Mouse (Mus musculus) right cerebral cortex, adult 18-20 months (tissue): ENCODE measurements around the gene Zfp541.

ENCODE experiments used
- DNase-seq: peaks from one replicate; pipeline ENCODE4 v3.0.0; 2022; ENCODE audit warnings: mixed read lengths

The Zfp541 gene

DNA sequence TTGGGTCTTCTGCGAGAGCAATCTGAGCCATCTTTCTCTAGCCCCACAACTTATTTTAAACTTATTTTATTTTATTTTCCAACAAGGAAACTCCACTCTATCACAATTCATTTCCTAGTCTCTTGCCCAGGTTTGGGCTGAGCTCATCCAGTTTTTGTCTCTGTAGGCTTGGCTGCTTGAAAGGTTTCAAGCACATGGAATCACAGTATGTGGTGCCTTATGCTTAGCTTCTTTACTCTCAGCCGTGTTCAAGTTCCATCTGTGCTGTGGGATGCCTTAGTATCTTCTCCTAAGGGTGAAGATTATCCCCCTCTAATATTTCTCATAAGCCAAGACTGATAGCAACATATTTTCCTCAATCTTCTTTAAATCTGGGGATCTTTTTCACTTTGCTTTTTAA, 26.0 kb downstream of the Zfp541 start:
- DNase-seq: no peak

DNA sequence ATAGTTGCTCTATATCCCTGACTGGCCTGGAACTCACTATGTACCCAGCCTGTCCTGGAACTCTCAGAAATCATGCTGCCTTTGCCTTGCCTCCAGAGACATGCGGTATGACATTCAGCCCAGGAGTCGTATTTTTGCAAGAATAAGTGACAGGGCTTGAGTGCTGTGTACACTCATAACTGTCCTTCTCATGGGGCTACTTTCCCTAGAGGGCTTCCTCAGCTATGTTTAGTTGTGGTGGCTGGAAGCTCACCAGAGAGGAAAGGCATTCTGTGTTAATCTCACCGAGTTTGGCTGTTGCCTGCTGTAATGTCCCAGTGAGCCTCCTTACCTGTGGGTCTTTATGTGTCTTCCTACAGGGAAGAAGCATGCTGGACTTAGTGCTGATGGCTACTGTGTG, 33.0 kb downstream of the Zfp541 start:
- DNase-seq: no peak

DNA sequence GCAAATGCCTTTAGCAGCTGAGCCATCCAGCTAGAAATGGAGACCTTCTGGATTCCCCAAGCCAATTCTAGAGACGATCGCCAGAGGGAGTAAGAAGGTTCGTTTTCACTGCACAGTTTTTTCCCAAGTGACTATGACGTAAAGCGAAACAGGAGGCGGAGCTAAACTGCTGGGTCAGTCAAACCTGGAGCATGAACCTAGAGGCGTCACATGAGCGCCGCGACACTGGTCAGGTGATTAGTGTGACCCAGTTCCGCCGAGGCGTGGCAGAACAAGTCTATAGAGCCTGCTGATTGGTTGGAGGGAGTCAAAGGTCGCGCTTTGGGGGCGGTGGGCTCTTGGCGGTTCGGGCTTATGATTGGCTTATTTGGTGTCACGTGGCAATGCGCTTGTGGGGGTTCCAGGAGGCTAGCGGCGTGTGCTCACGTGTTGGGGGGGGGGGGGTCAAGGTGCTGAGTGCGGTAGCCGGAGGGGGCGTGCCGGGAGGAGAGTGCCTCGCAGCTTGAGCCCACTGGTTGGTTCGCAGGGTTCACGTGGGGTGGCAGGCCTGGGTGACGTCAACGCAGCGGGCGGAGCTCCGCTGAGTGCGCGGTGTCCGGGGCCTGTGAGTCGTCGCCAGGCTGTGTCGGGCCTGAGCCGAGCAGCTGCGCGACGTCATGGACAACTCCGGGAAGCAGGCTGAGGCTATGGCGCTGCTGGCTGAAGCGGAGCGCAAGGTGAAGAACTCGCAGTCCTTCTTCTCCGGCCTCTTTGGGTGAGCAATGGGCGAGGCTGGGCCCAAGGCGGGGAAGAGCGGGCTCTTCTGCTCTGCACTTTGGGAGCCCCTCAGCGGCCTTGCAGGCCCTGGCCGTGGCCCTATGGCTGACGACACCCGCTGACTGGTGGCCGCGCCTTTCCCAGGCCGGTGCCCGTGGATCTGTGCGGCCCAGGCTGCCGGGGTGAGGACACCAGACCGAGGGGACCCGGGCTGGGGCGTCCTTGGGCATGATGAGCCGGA, 36.7 kb downstream of the Zfp541 start, which contains the start of gene Napa:
TSS of gene Napa (plus strand) at position 438 of the 997 bp plus-strand sequence.
- peak; percentile 100 for DNase-seq

- no peak for DNase-seq
Measured at GRCm38 (mm10) chr7:16099901-16100300, 38.3 kb downstream of the Zfp541 start.

DNA sequence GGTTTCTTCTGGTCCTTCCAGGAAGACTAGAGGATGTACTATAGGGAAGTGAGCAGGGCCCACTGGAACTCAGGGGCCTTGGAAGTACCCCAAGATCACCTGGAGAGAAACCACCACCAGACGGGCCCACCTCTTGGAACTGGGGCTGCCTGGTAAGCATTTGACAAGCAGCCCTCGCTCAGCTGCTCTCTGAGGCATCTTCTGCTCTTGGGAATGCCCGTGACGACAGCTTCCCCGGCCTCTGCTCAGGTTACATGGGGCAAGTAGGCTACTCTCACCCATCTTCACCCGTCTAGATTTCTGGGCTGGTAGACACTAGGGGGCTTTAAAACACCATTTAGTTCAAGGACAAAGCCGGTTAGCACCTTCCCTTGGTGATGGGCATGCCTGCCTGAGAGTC, 39.5 kb downstream of the Zfp541 start:
- DNase-seq: no peak

DNA sequence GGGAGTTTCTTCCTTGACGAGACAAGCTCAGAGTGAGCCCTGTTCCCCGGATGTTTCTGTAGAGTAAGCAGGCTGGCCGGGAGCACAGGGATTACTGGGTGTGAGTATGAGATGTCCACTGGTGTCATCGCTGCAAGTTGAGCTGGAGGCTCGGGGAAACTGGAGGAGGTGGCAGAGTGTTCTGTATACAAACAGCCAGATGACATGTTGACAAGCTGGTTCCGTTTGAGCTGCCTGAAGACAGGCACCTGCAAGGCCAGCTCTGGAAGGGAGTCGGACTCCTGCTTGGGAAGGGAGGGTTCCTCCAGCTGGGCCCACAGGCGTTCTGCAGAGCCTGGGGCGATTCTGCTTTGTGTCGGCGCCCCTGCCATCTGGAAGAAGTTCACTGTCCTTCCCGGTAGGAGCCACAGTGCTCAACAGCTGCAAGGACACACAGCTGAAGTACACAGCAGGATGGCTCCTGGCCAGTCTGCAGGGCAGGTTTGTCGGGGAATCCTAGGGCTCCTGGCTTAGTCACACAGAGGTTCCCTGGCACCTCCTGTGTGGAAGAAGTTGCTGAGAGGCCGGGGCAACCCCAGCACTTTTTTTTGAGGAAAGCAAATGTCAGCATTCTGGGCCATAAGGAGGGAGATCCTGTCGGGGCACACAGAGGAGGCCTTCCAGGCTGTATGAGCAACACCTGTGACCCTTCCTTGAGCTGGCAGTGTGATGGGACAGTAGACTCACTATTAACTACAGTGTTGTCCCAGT, 40.3 kb downstream of the Zfp541 start:
- DNase-seq: no peak

DNA sequence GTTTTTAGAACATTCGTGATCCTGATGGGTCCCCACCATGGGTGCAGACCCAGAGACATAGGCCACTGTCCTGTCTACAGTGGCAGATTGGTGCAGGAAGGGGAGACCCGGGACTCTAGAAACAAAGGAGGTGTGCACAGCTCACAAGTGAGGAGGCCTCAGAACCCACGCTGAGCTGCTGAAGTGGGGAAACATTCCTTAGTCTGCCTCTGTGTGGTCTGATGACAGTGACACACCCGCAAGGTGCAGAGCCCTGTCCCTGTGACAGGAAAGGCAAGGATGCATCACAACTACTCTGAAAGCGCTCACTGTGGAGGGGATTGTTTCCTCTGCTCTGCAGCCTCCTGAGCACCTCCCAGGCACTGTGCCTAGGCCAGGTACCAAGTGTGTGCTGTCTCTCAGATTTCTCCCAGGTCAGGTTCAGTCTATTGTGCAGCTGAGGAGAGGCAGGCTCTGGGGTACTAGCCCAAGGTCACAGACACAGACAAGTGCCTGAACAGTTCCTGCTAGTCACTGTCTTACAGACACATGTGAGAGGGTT, 41.1 kb downstream of the Zfp541 start:
- DNase-seq: no peak

DNA sequence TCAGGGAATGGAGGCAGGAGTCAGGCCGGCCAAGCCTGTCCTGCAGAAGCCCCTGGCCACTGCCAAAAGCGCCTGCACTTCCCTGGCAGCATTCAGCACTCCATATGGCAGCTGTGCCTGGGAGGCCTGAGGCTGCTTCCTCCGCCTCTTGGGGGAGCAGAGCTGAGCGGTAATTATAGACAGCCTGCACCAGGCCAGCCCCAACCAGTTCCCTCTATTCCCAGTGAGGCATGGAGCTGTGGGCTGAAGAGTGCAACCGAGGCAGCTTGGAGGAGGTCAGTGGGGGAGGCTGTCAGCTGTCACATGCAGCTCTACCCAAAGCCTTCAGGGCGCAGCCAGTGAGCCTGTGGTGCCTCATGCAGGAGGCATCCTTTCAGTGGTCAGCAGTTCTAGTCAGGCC, 42.1 kb downstream of the Zfp541 start:
- peak; percentile 91 for DNase-seq

DNA sequence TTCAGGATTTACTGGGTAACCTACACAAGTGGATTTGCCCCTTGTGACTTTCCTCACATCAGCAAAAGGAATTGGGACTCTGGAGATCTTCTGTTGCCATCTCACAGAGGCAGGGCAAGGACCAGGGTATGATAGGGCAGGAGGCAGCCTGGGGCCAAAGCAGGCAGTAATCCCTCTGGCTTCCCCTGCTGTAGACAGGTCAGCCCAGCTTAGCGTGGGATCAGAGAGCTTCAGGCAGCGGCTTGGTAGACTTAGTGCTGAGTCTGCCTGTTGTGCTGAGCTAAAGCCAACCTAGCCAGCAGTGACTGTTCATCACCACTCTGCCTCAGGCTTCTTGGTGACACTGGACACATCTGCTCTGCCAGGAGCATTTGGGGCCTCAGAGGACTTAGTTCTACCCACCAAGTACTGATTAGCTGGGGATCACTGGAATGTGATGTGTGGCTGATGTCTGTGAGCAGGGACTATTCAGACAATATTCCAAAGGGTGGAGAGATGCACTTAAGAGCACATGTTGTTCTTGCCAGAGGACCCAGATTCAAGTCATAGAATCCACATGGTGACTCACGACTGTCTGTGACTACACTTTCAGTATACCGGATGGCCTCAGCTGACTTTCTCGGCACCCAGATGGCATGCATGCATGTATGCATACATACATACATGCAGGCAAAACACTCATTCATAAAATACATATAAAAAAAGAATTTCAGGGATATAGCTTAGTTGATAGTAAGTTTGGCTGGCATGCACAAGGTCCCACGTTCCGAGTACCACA, 43.2 kb downstream of the Zfp541 start:
- no peak for DNase-seq

GRCm38 (mm10) chr7:16108886-16109542, 47.4 kb downstream of the Zfp541 start:
- no peak for DNase-seq

DNA sequence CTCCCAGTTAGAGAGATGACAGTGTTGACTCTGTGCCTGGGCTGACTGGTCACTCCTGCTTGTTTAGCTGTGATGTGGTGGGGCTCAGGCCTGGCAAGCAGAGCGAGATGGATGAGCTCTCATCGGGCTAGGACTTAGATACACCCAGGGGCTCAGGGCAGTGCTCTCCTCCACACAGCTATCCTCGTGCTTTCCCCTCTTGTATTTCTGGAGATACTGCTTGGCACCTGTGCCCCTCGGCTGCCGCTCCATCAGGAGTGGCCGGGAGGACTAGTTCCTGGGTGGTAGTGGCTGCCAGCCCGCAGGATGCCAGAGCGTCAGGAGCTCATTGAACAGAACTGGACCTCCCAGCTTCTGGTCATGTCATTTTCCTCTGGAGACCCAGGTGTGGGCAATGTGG, 48.5 kb downstream of the Zfp541 start:
- DNase-seq: no peak

DNA sequence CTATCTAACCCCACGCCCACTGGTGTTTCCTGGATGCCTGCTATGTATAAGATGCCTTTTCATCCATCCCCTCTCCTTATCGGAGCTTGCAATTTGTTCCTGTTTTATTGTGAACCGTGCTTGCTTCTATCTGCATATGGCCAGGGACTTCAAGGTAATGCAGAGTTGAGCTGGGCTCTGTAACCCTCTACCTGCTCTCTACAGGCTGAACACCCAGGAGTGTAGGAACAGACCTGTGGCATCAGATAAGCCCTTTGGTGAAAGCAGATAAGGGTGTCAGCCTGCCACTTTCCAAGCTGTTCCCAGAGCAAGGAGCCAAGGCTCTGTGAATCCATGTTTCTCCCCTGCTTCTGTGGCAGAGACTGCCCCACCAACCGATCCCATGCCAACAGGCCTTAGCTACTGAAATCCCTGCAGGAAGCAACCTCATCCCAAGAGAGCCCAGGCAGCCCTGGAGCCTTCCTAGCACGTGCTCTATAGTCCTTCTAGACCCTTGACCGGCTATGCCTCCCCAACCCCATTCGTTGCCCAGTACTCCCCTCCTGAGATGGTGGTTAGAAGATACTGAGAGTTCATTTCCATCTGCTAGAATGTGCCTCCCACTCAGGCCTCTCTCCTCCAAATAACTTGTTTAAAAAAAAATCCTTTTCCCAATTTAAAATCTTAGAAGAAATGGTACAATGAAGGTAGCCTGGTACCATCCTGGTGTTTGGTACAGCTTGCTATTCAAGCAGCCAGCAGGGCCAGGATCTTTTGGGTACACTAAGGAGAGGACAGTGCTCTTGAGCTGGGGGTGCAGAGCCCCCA, 49.9 kb downstream of the Zfp541 start:
- DNase-seq: no peak

DNA sequence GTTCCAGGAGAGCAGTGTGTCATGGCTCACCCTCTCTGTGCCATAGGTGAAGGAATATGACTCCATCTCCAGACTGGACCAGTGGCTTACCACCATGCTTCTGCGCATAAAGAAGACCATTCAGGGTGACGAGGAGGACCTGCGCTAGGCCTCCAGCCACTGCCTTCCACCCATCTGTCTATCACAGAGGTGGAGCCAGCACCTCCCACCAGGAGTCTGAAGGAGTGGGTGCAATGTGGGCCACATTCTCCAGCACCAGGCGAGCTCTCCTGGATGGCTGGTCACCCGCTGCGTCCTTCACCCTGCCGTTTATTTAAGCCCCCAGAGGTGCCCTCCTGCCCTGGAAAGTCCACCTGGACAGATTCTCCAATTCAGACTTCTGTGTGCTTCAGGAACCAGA, 54.8 kb downstream of the Zfp541 start:
- DNase-seq: peak; percentile 58

- no peak for DNase-seq
Measured at GRCm38 (mm10) chr7:16117100-16117499, 55.5 kb downstream of the Zfp541 start.

DNA sequence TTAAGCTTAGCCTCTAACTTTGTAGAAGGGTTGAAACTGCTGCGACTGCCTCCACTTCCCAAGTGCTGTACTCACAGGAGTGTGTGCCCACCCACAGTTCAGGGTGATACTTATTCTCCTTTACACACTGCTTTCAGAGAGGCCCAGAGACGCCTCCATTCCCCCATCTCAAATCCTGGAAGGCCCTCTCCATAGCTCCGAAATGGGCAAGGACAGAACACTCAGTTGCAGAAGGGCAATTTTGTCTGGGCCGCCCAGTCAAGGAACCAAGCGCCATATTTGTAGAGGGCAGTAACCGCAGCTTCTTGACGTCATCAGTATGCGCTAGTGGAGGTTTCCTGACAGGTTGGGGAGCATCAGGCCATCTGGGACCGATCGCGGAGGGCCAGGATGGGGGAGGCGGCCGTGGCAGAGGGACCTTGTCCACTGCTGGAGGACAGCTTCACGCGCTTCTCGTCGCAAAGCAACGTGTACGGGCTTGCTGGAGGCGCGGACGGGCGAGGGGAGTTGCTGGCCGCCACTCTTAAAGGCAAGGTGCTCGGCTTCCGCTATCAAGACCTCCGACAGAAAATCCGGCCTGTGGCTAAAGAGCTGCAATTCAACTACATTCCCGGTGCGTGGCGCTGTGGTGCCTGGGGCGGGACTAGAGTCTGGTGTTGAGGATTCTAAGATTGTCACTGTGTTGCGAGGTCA, 58.1 kb downstream of the Zfp541 start, which contains the start of gene Kptn:
TSS of gene Kptn (plus strand) at position 327 of the 693 bp plus-strand sequence.
- DNase-seq: peak; percentile 91

DNA sequence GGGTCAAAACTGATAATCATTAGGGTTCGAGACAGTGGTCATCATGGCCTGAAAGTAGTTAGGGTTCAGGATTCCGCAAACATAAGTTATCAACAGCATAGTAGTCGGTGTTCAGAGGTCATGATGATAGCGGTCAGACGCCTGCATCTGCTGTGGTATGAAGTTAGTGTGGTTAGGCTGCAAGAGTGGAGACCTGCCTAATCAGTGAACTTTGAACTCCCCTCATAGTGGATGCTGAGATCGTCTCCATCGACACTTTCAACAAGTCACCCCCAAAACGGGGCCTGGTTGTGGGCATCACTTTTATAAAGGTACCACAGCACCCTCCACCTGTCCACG, 58.6 kb downstream of the Zfp541 start:
- DNase-seq: no peak

GRCm38 (mm10) chr7:16125829-16126228, 64.2 kb downstream of the Zfp541 start:
- no peak for DNase-seq

DNA sequence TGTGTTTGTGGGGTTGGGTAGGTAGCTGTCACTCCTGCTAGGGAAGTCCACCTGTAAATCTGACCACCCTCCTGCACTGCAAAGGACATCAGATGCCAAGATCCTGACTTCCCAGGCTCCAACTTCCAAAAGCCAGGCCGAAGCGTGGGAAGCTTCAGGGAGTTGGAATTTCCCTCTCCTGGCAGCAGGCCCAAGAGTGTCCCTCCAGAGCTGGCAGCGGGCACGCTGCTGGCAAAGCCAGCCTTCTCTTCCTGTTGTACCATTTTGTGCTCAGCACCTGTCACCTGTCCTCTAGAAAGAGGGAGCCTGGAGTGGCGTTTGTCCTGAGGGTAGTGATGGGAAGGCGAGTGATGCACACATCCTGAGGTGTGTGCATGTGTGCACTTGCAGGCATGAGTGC, 66.7 kb downstream of the Zfp541 start:
- DNase-seq: peak; percentile 50

- DNase-seq: no peak
Measured at GRCm38 (mm10) chr7:16128899-16129298, 67.3 kb downstream of the Zfp541 start.

- DNase-seq: peak; percentile 93
Measured at GRCm38 (mm10) chr7:16129421-16129845, 67.8 kb downstream of the Zfp541 start, which contains the start of gene Slc8a2. TSS of gene Slc8a2 (plus strand) at chr7:16129826.
